Mouse (Mus musculus) adrenal gland, adult 18-20 months (tissue): ENCODE data around the gene Anapc1. TPM values are rescaled to one million over a fixed set of nuclear protein-coding genes. Genes with fewer than 3 reads are reported as not detected.

Experiments
- DNase-seq, 2 experiments: peaks; one replicate each; pipeline ENCODE4 v3.0.0; 2021 to 2022; ENCODE audit warnings: low spot score in 2 of 2
- long read RNA-seq, 2 experiments: library from polyadenylated mRNA; stranded (forward); transcript quantifications; one replicate each; pipeline ENCODE4 v2.0.0; 2021
- total RNA-seq, 2 experiments: library from RNA; stranded (reverse); gene quantifications; 1 replicate in 1 of 2; 2 replicates in 1 of 2; pipeline ENCODE4 v1.2.3; 2021

Anapc1 gene
- total RNA-seq, result 10 to 100 TPM; 53.2 to 69.8 TPM
- long read RNA-seq, experiment 1, full-length matches to known transcripts, result 4 of 8 reads
- long read RNA-seq, experiment 1, partial matches to known transcripts, result 4 of 8 reads
- long read RNA-seq, experiment 1, other reads (novel, unspliced or antisense), result 0 of 8 reads
- long read RNA-seq, experiment 2, partial matches to known transcripts, result 5 of 7 reads
- long read RNA-seq, experiment 2, other reads (novel, unspliced or antisense), result 2 of 7 reads

- peak; percentile 84 for DNase-seq
These were observed at the start of gene Anapc1 for GRCm38 (mm10) chr2:128686921-128687557. Gene Anapc1, minus strand, starts transcription at chr2:128687391.

- DNase-seq, result no peak
These were observed 47.9 kb upstream of the Anapc1 start for GRCm38 (mm10) chr2:128735089-128735488.

GRCm38 (mm10) chr2:128731951-128732350 lies 44.8 kb upstream of the Anapc1 start:
- DNase-seq, result no peak

- DNase-seq, result no peak
These were observed 44.3 kb upstream of the Anapc1 start for GRCm38 (mm10) chr2:128731514-128731913.

- DNase-seq, result no peak
These were observed 42.0 kb upstream of the Anapc1 start for GRCm38 (mm10) chr2:128729141-128729540.

- no peak for DNase-seq
These were observed 40.9 kb upstream of the Anapc1 start for GRCm38 (mm10) chr2:128728066-128728465.

GRCm38 (mm10) chr2:128727552-128727951 lies 40.4 kb upstream of the Anapc1 start:
- DNase-seq, result no peak

- no peak for DNase-seq
These were observed 39.4 kb upstream of the Anapc1 start for GRCm38 (mm10) chr2:128726626-128727025.

- DNase-seq, result no peak
These were observed 38.9 kb upstream of the Anapc1 start for GRCm38 (mm10) chr2:128726067-128726466.

GRCm38 (mm10) chr2:128722106-128722710 lies 35.0 kb upstream of the Anapc1 start:
- no peak for DNase-seq

- no peak for DNase-seq
These were observed 32.2 kb upstream of the Anapc1 start for GRCm38 (mm10) chr2:128719380-128719779.

GRCm38 (mm10) chr2:128715979-128716378 lies 28.8 kb upstream of the Anapc1 start:
- DNase-seq, result no peak

GRCm38 (mm10) chr2:128714724-128715241 lies 27.6 kb upstream of the Anapc1 start:
- DNase-seq, result no peak

- no peak for DNase-seq
These were observed 26.4 kb upstream of the Anapc1 start for GRCm38 (mm10) chr2:128713548-128714003.

- no peak for DNase-seq
These were observed 25.7 kb upstream of the Anapc1 start for GRCm38 (mm10) chr2:128712940-128713339.

GRCm38 (mm10) chr2:128710609-128711008 lies 23.4 kb upstream of the Anapc1 start:
- no peak for DNase-seq

GRCm38 (mm10) chr2:128709264-128709663 lies 22.1 kb upstream of the Anapc1 start:
- DNase-seq, result no peak

- DNase-seq, result no peak
These were observed 17.3 kb upstream of the Anapc1 start for GRCm38 (mm10) chr2:128704474-128704873.

GRCm38 (mm10) chr2:128699201-128699885 lies 12.2 kb upstream of the Anapc1 start:
- DNase-seq, result peak; percentile 22 to 29

- DNase-seq, result peak; percentile 59 to 78
These were observed 11.5 kb upstream of the Anapc1 start, which contains the start of gene Mertk for GRCm38 (mm10) chr2:128698693-128699181. Gene Mertk, plus strand, starts transcription at chr2:128698956.

GRCm38 (mm10) chr2:128698140-128698692 lies 11.0 kb upstream of the Anapc1 start:
- peak; percentile 74 to 75 for DNase-seq
